Mouse (Mus musculus): Measurements from ENCODE around the gene Insyn1. TPM values are rescaled to one million over a fixed set of nuclear protein-coding genes. Genes with fewer than 3 reads are reported as not detected.

Gene Insyn1
- polyA plus RNA-seq, 1 experiment from 2014 or later: 46.6 TPM

DNA sequence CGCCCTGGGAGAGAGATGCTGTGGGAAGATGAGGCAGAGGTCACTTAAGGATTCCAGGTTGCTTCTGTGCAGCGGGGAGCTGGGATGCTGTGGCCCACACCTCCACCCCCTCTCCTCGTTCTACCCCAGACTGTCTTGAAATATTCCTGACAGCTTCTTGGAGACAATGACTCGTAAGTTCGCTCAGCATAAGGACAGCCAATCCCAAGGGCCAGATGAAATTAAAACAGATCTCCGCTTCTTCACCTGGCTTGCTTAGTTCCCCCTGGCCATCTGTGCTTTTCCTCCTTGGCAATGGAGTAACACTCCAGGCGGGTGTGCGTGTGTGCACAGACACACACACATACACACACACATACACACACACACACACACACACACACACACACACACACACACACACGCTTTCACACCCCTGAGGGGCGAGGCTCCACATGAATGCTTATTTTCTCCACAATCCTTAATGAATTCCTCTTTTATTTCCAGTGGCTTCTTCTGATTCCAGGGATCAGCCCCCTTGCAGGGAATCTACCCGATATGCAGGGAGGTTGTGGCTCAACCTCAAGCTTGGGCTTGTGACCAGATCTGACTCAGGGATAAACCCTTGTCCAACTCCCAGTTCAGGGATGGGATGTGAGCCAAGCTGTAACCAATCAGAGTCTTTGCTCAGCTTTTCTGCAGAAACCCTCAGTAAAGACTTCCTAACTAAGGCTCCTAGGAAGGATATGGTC, 58.4 kb downstream of the Insyn1 start:
- no peaks in the 10 kb centered on the region for H3K27me3 ChIP-seq
- in situ Hi-C loops (cut with MboI; ENCODE audit: low pct_unique_long_range_greater_than_20kb): loop anchor here (10.0 to 25.0 kb wide), 2 partner anchors 328 to 741 kb away; partner anchors contain the start of gene Adpgk
- DNase-seq (ENCODE audit: low read depth, low spot score) (no peak), ATAC-seq (no peak)
- ChIA-PET CTCF (interaction anchor here (1.3 to 1.8 kb wide), 4 partner anchors 9 to 32 kb away, joined by 3 to 6 read pairs (median 5); no protein-coding TSS in a partner anchor), POLR2A (interaction anchor here (2.2 kb wide), 1 partner anchor 8 kb away, joined by 11 read pairs; the partner anchor contains the start of gene Cd276)
- TF ChIP-seq CTCF (IDR thresholded peaks at IDR 0.05): no peak

DNA sequence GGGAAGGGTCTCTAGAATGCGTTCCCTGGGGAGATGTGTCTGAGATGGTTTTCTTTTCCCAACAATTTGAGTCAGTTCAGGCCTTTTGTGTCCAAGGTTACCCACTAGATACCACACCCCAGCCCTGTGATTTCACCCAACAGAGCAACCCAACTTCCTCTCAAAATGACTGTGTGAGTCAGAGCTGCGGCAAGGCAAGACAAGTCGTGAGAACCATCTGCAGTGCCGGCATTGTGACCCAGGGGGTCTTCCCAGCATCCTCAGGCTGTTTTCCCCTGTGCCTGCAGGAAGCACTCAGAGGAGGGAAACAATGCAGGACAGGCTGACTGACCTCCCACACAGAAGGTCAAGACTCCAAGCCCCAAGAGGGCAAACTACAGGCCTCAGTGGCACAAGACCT, 60.5 kb downstream of the Insyn1 start:
- no peak for TF ChIP-seq CTCF (IDR thresholded peaks at IDR 0.05)
- no peak for DNase-seq (ENCODE audit: low read depth, low spot score)
- H3K27me3 ChIP-seq: no peaks in the 10 kb centered on the region
- no peak for ATAC-seq
- CTCF ChIA-PET: no interaction called here
- POLR2A ChIA-PET: no interaction called here
- in situ Hi-C loops (cut with MboI; ENCODE audit: low pct_unique_long_range_greater_than_20kb): loop anchor here (10.0 to 25.0 kb wide), 2 partner anchors 326 to 738 kb away; partner anchors contain the start of gene Adpgk

Other genes with a start within 250 kb of the Insyn1 start
- 37.8 TPM for gene Pml, start 238.8 kb upstream of the Insyn1 start, polyA plus RNA-seq (2021)
- 45.8 TPM for gene Stoml1, start 235.4 kb upstream of the Insyn1 start, polyA plus RNA-seq (2021)
- 139 TPM for gene Loxl1, start 175.4 kb upstream of the Insyn1 start, polyA plus RNA-seq (2021)
- not detected for gene Tbc1d21, start 118.1 kb upstream of the Insyn1 start, polyA plus RNA-seq (2021)
- gene Cd276, start 66.8 kb downstream of the Insyn1 start, polyA plus RNA-seq (2021): 48.6 TPM
- 424 TPM for gene Nptn, start 93.6 kb downstream of the Insyn1 start, polyA plus RNA-seq (2021)